Mouse (Mus musculus): ENCODE measurements at regions not wholly inside any gene's neighbourhood (a gene's known extent, or its start where the extent isn't known, plus 50 kb on each side); places are given as distances from the start of the nearest gene placed in this dataset.

DNA sequence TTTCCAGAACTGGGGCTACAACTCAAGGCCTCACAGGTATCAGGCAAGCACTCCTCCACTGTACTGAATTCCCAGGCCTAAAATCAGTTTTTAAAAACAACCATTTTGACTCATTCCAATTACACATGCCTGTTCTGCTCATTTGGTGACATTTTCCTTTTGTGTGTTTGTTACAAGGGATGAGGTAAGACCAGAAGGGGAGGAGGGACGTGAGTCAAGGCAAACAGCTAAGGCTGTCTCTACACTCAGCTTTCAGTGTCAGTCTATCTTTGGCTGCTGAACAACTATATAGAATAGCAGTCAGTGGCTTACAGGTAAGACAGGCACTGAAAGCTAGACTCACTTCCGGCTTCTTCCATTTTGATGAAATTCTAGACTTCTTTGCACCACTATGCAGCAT, 289.3 kb upstream of the Pkdcc start:
- H3K4me2 ChIP-seq = no peak overlapping the region
- no peak overlapping the region for H3K27ac ChIP-seq
- no peaks in the 10 kb centered on the region for H3K9me3 ChIP-seq
- 87% methylated on average over 2 of the region's 2 CpGs for WGBS
- H3K9ac ChIP-seq = no peak overlapping the region
- no peaks in the 10 kb centered on the region for H3K4me1 ChIP-seq
- no peaks in the 10 kb centered on the region for H3K36me3 ChIP-seq
- no peaks in the 10 kb centered on the region for H3K27me3 ChIP-seq
- ATAC-seq (ENCODE audit: insufficient number of reproducible peaks, insufficient read depth, low FRiP score, low TSS enrichment, low read depth) = no peak
- no peak overlapping the region for H3K4me3 ChIP-seq

DNA sequence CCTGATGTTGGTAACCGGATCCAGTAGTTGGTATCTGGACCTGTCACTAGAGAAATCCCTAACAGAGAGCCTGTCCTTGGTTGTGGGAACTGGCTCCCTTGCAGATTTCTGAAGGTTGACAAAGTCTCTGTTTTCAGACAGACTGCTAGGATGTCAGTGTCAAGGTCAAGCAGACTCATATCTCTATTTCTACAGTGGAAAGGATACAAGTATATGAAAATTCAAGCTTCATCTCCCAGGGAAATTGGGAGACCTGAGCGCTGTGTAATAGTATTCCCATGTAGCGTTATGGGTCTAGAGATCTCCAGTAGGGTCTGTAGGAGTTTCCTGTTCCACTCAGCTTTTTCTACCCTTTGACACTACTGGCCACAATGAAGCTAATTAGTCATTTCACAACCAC, 287.4 kb upstream of the Pkdcc start:
- Histone ChIP-seq H3K27me3 (no peaks in the 10 kb centered on the region), H3K27ac (no peak overlapping the region), H3K4me2 (no peak overlapping the region), H3K4me1 (no peaks in the 10 kb centered on the region), H3K4me3 (no peak overlapping the region), H3K36me3 (no peaks in the 10 kb centered on the region), H3K9me3 (no peaks in the 10 kb centered on the region), H3K9ac (no peak overlapping the region)
- no peak for ATAC-seq (ENCODE audit: insufficient number of reproducible peaks, insufficient read depth, low FRiP score, low TSS enrichment, low read depth)
- 89% methylated on average over 3 of the region's 3 CpGs for WGBS

GRCm38 (mm10) chr17:82929511-82929910, 285.6 kb upstream of the Pkdcc start:
- H3K4me2 ChIP-seq = no peak overlapping the region
- 68% methylated on average over 3 of the region's 3 CpGs for WGBS
- no peaks in the 10 kb centered on the region for H3K4me1 ChIP-seq
- no peak overlapping the region for H3K9ac ChIP-seq
- no peaks in the 10 kb centered on the region for H3K27me3 ChIP-seq
- H3K27ac ChIP-seq = no peak overlapping the region
- no peak overlapping the region for H3K4me3 ChIP-seq
- no peak for ATAC-seq (ENCODE audit: insufficient number of reproducible peaks, insufficient read depth, low FRiP score, low TSS enrichment, low read depth)
- H3K9me3 ChIP-seq = no peaks in the 10 kb centered on the region
- H3K36me3 ChIP-seq = no peaks in the 10 kb centered on the region

DNA sequence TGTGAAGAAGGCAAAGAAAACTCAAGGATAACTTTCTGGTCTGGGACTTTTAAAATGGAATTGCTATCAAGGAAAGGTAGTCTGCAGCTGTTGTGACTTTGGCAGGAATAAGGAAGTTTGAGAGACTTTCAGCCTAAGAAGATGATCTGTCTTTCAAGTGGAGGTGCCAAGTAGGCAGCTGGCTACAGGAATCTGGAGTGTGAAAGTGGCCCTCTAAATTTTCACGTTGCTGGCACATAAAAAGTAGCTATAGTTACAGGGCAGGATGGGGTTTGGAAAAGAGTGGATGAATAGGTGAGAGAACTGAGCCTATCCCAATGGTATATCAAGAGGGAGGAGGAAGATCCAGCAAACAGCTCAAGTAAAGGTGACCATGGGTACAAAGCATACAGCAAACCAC, 284.4 kb upstream of the Pkdcc start:
- H3K36me3 ChIP-seq = no peaks in the 10 kb centered on the region
- H3K27ac ChIP-seq = no peak overlapping the region
- no peaks in the 10 kb centered on the region for H3K9me3 ChIP-seq
- no peak overlapping the region for H3K9ac ChIP-seq
- H3K27me3 ChIP-seq = no peaks in the 10 kb centered on the region
- 60% methylated on average over 1 of the region's 1 CpGs for WGBS
- H3K4me2 ChIP-seq = no peak overlapping the region
- H3K4me3 ChIP-seq = no peak overlapping the region
- H3K4me1 ChIP-seq = no peaks in the 10 kb centered on the region
- ATAC-seq (ENCODE audit: insufficient number of reproducible peaks, insufficient read depth, low FRiP score, low TSS enrichment, low read depth) = no peak

- Histone ChIP-seq H3K9ac (no peak overlapping the region), H3K9me3 (no peaks in the 10 kb centered on the region), H3K36me3 (no peaks in the 10 kb centered on the region), H3K4me2 (no peak overlapping the region), H3K4me1 (no peaks in the 10 kb centered on the region), H3K27ac (no peak overlapping the region), H3K4me3 (no peak overlapping the region), H3K27me3 (no peaks in the 10 kb centered on the region)
- no peak for ATAC-seq (ENCODE audit: insufficient number of reproducible peaks, insufficient read depth, low FRiP score, low TSS enrichment, low read depth)
- WGBS = 93% methylated on average over 4 of the region's 4 CpGs
Observed at GRCm38 (mm10) chr17:82931476-82931875, 283.6 kb upstream of the Pkdcc start.

GRCm38 (mm10) chr17:82936836-82937235, 278.3 kb upstream of the Pkdcc start:
- no peak overlapping the region for H3K4me3 ChIP-seq
- no peak for ATAC-seq (ENCODE audit: insufficient number of reproducible peaks, insufficient read depth, low FRiP score, low TSS enrichment, low read depth)
- 47% methylated on average over 3 of the region's 3 CpGs for WGBS

DNA sequence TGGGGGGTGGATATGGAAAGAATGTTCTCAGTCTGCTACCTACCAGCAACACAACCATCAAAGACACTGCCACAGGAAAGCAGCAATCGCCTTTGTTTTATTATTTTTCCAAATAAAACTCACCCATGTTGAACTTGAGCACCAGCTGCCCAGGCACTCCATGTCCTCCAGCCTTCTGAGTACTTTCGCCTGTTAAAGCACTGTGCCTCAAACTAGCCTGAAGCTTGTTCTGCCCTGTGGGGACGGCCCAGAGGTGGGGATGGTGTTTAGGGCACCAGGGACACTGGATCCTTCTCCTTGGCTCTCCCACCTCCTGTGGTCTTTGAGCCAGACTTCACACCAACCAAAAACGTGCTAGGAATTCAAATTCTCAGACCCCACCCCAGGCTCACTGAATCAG, 269.0 kb upstream of the Pkdcc start:
- Histone ChIP-seq H3K9ac (no peak overlapping the region), H3K4me3 (no peak overlapping the region), H3K4me2 (no peak overlapping the region), H3K36me3 (no peaks in the 10 kb centered on the region), H3K9me3 (no peaks in the 10 kb centered on the region), H3K27ac (no peak overlapping the region), H3K27me3 (0 out of 2 replicates have a peak, but pooled peaks cover 2% of the 10 kb centered on the region), H3K4me1 (no peaks in the 10 kb centered on the region)
- ATAC-seq (ENCODE audit: insufficient number of reproducible peaks, insufficient read depth, low FRiP score, low TSS enrichment, low read depth) = no peak
- WGBS = 61% methylated on average over 4 of the region's 4 CpGs

More at GRCm38 (mm10) chr17:82936836-82937235, 278.3 kb upstream of the Pkdcc start:
- no peaks in the 10 kb centered on the region for H3K9me3 ChIP-seq
- H3K4me1 ChIP-seq = no peaks in the 10 kb centered on the region
- no peaks in the 10 kb centered on the region for H3K36me3 ChIP-seq
- no peak overlapping the region for H3K27ac ChIP-seq
- H3K4me2 ChIP-seq = no peak overlapping the region
- no peaks in the 10 kb centered on the region for H3K27me3 ChIP-seq
- no peak overlapping the region for H3K9ac ChIP-seq

DNA sequence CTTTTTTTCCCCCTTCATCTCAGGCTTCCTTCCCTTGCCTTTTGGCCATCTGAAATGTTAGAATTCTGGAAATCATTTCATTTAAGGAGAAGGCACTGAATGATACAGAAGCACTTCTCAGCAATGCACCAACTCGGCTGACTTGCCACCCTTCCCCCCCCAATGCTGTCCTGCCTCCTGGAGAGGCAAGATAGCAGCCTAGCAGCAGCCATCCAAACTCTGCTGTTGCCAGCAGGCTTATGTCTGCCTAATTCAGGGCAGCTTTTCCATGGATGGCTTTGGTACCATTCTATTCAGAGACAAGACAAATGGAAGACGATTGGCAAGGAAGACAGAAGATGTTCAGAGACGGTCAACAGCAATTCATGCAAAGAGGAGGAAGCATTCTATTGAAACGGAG, 265.3 kb upstream of the Pkdcc start:
- H3K27me3 ChIP-seq = 0 out of 2 replicates have a peak, but pooled peaks cover 2% of the 10 kb centered on the region
- H3K4me3 ChIP-seq = no peak overlapping the region
- no peaks in the 10 kb centered on the region for H3K9me3 ChIP-seq
- WGBS = 77% methylated on average over 4 of the region's 4 CpGs
- H3K36me3 ChIP-seq = no peaks in the 10 kb centered on the region
- no peak overlapping the region for H3K9ac ChIP-seq
- no peaks in the 10 kb centered on the region for H3K4me1 ChIP-seq
- no peak overlapping the region for H3K27ac ChIP-seq
- H3K4me2 ChIP-seq = no peak overlapping the region
- no peak for ATAC-seq (ENCODE audit: insufficient number of reproducible peaks, insufficient read depth, low FRiP score, low TSS enrichment, low read depth)

- Histone ChIP-seq H3K4me1 (no peaks in the 10 kb centered on the region), H3K27ac (no peak overlapping the region), H3K9ac (no peak overlapping the region), H3K27me3 (0 out of 2 replicates have a peak, but pooled peaks cover 2% of the 10 kb centered on the region), H3K4me3 (no peak overlapping the region), H3K9me3 (no peaks in the 10 kb centered on the region), H3K36me3 (no peaks in the 10 kb centered on the region), H3K4me2 (no peak overlapping the region)
- 87% methylated on average over 14 of the region's 14 CpGs for WGBS
- no peak for ATAC-seq (ENCODE audit: insufficient number of reproducible peaks, insufficient read depth, low FRiP score, low TSS enrichment, low read depth)
Observed at GRCm38 (mm10) chr17:82950268-82950667, 264.8 kb upstream of the Pkdcc start.

DNA sequence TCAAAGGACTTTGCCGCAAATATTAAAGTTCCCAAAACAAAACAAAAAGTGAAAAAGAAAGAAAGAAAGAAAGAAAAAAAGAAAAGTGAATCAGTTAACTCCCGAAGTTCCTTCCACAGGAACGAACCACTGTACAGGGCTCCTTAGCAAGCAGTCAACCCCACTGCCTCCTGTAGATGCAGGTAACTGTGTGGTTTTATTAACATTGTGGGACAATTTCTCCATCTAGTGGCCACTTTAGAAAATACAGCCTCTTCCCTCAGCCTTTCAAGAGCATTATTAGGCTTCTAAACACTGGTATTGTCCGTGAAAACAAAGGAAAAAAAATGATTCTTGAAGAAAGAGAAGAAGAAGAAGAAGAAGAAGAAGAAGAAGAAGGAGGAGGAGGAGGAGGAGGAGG, 257.7 kb upstream of the Pkdcc start:
- no peaks in the 10 kb centered on the region for H3K9me3 ChIP-seq
- no peak overlapping the region for H3K9ac ChIP-seq
- H3K4me2 ChIP-seq = no peak overlapping the region
- H3K27ac ChIP-seq = no peak overlapping the region
- H3K27me3 ChIP-seq = peaks cover 6% of the 10 kb centered on the region; the same call in 1 of the 2 replicates
- WGBS = 38% methylated on average over 4 of the region's 4 CpGs
- no peaks in the 10 kb centered on the region for H3K36me3 ChIP-seq
- H3K4me3 ChIP-seq = no peak overlapping the region
- H3K4me1 ChIP-seq = no peaks in the 10 kb centered on the region
- no peak for ATAC-seq (ENCODE audit: insufficient number of reproducible peaks, insufficient read depth, low FRiP score, low TSS enrichment, low read depth)

- Histone ChIP-seq H3K27me3 (peaks cover 2% of the 10 kb centered on the region; the same call in 1 of the 2 replicates), H3K9me3 (no peaks in the 10 kb centered on the region), H3K4me2 (no peak overlapping the region), H3K9ac (no peak overlapping the region), H3K4me1 (no peaks in the 10 kb centered on the region), H3K36me3 (no peaks in the 10 kb centered on the region), H3K27ac (no peak overlapping the region), H3K4me3 (no peak overlapping the region)
- WGBS = 77% methylated on average over 3 of the region's 3 CpGs
- ATAC-seq (ENCODE audit: insufficient number of reproducible peaks, insufficient read depth, low FRiP score, low TSS enrichment, low read depth) = no peak
Observed at GRCm38 (mm10) chr17:82963374-82963773, 251.7 kb upstream of the Pkdcc start.

DNA sequence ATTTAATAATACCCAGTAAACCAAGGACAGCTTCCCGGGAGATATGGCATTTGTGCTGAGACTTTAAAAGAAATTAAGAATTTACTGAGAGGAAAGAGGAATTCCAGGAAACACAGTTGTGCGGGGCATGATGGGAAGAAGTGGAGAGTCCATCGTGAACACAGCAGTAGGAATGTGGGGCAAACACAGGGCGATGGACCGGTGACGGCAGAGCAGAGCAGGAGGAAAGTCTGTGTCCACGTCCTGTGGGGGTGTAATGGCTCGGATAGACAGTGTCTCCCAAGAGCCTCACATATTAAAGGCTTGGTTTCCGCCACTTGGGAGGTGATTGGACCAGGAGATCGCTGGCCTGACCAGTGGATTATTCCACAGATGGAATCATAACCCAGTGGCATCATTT, 215.4 kb upstream of the Pkdcc start:
- Histone ChIP-seq H3K9ac (no peak overlapping the region), H3K27ac (no peak overlapping the region), H3K36me3 (no peaks in the 10 kb centered on the region), H3K4me3 (no peak overlapping the region), H3K27me3 (no peaks in the 10 kb centered on the region), H3K4me1 (no peaks in the 10 kb centered on the region), H3K9me3 (no peaks in the 10 kb centered on the region), H3K4me2 (no peak overlapping the region)
- WGBS = 74% methylated on average over 10 of the region's 10 CpGs
- no peak for ATAC-seq (ENCODE audit: insufficient number of reproducible peaks, insufficient read depth, low FRiP score, low TSS enrichment, low read depth)

DNA sequence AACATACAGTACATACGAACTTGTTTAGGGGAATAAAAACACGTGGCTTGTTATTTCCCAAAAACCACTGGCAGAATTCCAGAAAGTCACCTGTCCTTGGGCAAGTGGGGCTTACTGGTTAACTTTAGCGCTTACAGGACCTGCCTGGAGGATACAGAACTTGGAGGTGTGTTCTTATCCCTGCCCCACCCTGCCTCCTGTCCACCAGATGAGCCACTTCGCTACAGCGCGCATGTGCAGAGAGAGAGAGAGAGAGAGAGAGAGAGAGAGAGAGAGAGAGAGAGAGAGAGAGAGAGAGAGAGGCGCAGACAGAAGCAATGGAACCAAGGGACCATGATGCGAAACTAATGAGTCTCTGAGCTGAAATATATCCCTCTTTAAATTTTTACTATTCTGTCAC, 214.7 kb upstream of the Pkdcc start:
- H3K4me2 ChIP-seq = no peak overlapping the region
- H3K9ac ChIP-seq = no peak overlapping the region
- no peaks in the 10 kb centered on the region for H3K9me3 ChIP-seq
- H3K36me3 ChIP-seq = no peaks in the 10 kb centered on the region
- no peak for ATAC-seq (ENCODE audit: insufficient number of reproducible peaks, insufficient read depth, low FRiP score, low TSS enrichment, low read depth)
- no peak overlapping the region for H3K4me3 ChIP-seq
- H3K4me1 ChIP-seq = no peaks in the 10 kb centered on the region
- H3K27me3 ChIP-seq = no peaks in the 10 kb centered on the region; the same call in 1 of the 2 replicates
- no peak overlapping the region for H3K27ac ChIP-seq
- 56% methylated on average over 8 of the region's 8 CpGs for WGBS
